In the genomic region with DNA sequence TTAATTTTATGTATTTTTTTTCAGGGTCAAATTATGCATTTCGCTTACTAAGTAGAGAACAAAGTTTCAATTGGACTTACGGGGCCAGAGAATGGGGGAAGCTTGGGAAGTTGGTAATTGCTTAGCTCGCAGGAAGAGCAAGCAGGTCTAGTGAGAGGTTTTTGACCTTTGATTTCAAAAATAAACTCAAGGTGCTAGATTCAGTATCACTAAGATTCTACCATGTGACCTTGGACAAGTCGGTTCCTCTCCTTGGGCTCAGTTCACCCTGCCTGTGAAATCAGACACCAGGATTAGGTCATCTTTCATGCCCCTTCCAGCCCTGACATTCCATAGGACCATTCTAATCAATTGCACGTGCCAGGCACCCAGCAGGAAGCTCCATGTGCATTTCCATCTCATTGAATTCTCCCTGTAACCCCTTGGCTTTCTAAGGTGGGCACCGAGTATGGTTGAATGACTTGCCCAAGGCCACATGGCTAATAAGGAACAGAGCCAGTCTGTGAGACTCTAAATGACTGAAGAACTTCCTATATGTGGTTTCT, we compare ENCODE assay signal across 22 mouse cellular contexts. TPM values are rescaled to one million over a fixed set of nuclear protein-coding genes. Genes with fewer than 3 reads are reported as not detected.
DNase-seq lines count a peak whose midpoint lies in the region; ATAC-seq lines count a peak whose summit lies in the region.
"Had no signal": no experiment of that assay in that cellular context is flagged by ENCODE, and none has a peak within 500 bp of the region (broad histone marks: within the 10 kb centered on the region; RNA-seq: fewer than 3 reads in every experiment).

No protein-coding gene starts in this region.

- WGBS in hindbrain, embryonic 10.5 days = 42% methylated on average over 6 of the region's 6 CpGs
- WGBS in hindbrain, embryonic 12.5 days = 49% methylated on average over 6 of the region's 6 CpGs

- no peak overlapping the region for H3K4me3 ChIP-seq in hindbrain, embryonic 10.5 days
- no peak overlapping the region for H3K4me3 ChIP-seq in hindbrain, embryonic 12.5 days
- H3K4me3 ChIP-seq: forebrain, embryonic 13.5 days; gastrocnemius, adult 2 months; heart, embryonic 13.5 days; hindbrain, embryonic 13.5 days; limb, embryonic 13.5 days; liver, embryonic 12.5 days; midbrain, embryonic 12.5 days had no signal

- ATAC-seq in hindbrain, embryonic 12.5 days (ENCODE audit: low FRiP score) = no peak
- ATAC-seq: forebrain, embryonic 13.5 days; liver, embryonic 12.5 days had no signal

- H3K4me1 ChIP-seq in hindbrain, embryonic 10.5 days (replicated peaks) = peaks cover 50% of the 10 kb centered on the region
- peaks cover 31% of the 10 kb centered on the region for H3K4me1 ChIP-seq in hindbrain, embryonic 12.5 days
- H3K4me1 ChIP-seq: liver, embryonic 12.5 days had no signal

- H3K9me3 ChIP-seq in hindbrain, embryonic 10.5 days = no peaks in the 10 kb centered on the region
- H3K9me3 ChIP-seq in hindbrain, embryonic 12.5 days (replicated peaks) = no peaks in the 10 kb centered on the region
- H3K9me3 ChIP-seq: forebrain, embryonic 13.5 days; heart, embryonic 13.5 days; hindbrain, embryonic 13.5 days; limb, embryonic 13.5 days; liver, embryonic 12.5 days; midbrain, embryonic 12.5 days had no signal

- no peak overlapping the region for H3K4me2 ChIP-seq in hindbrain, embryonic 12.5 days (replicated peaks)
- H3K4me2 ChIP-seq: forebrain, embryonic 13.5 days; liver, embryonic 12.5 days had no signal

- no peak overlapping the region for H3K27ac ChIP-seq in hindbrain, embryonic 10.5 days
- H3K27ac ChIP-seq in hindbrain, embryonic 12.5 days = no peak overlapping the region
- H3K27ac ChIP-seq: forebrain, embryonic 13.5 days; gastrocnemius, adult 2 months; hindbrain, embryonic 13.5 days; limb, embryonic 13.5 days; liver, embryonic 12.5 days had no signal

- no peaks in the 10 kb centered on the region for H3K36me3 ChIP-seq in hindbrain, embryonic 10.5 days
- no peaks in the 10 kb centered on the region for H3K36me3 ChIP-seq in hindbrain, embryonic 12.5 days
- H3K36me3 ChIP-seq: heart, embryonic 13.5 days; hindbrain, embryonic 13.5 days; limb, embryonic 13.5 days; liver, embryonic 12.5 days; midbrain, embryonic 12.5 days had no signal

- DNase-seq in hindbrain, embryonic 10.5 days (ENCODE audit: low spot score) = peak; percentile 27
- DNase-seq in kidney, adult 9 months = peak; percentile 68
- no peak for DNase-seq in kidney, postnatal 14 days
- DNase-seq in embryo, embryonic 11 days = peak; percentile 37
- no peak for DNase-seq in neural tube, embryonic 10.5 days (ENCODE audit: extremely low spot score, low spot score)
- DNase-seq in spleen, adult 12 weeks (ENCODE audit: low spot score) = no peak
- DNase-seq: adrenal gland, postnatal 25 days; cerebellum, adult 9-10 months; gastrocnemius, adult 2 months; heart, postnatal 14 days; layer of hippocampus, adult 9-11 months; lung, adult 18-20 months; lung, postnatal 10 days; right cerebral cortex, postnatal 25 days; thymus, postnatal 14 days had no signal

- H3K9ac ChIP-seq in hindbrain, embryonic 12.5 days = no peak overlapping the region
- H3K9ac ChIP-seq: forebrain, embryonic 13.5 days; heart, embryonic 13.5 days; hindbrain, embryonic 13.5 days; limb, embryonic 13.5 days; liver, embryonic 12.5 days; midbrain, embryonic 12.5 days had no signal

- H3K27me3 ChIP-seq in hindbrain, embryonic 10.5 days (ENCODE audit: insufficient read depth, poor library complexity, severe bottlenecking) = peaks cover 48% of the 10 kb centered on the region
- peaks cover 26% of the 10 kb centered on the region for H3K27me3 ChIP-seq in hindbrain, embryonic 12.5 days

RNA-seq across cellular contexts. Expression of a gene that starts 5.4 kb away (rescaled TPM):
- 1.2 and 1.5 TPM in 2 replicates for polyA plus RNA-seq in hindbrain, embryonic 10.5 days (2016; fragmentation: Nextera tagmentation; extraction: Ambion mirVana)
- 2.0 and 2.8 TPM in 2 replicates for polyA plus RNA-seq in hindbrain, embryonic 12.5 days (2016; fragmentation: Nextera tagmentation; extraction: Ambion mirVana)

Comparison
In these comparisons a context has a peak if more than half of its experiments do, and no peak if none do; other contexts are left out.
1. DNase-seq: peak in hindbrain, embryonic 10.5 days (single experiment), kidney, adult 9 months (single experiment) and embryo, embryonic 11 days (single experiment); none in kidney, postnatal 14 days (single experiment), neural tube, embryonic 10.5 days (single experiment) and spleen, adult 12 weeks (single experiment).